Mouse (Mus musculus): ENCODE measurements around the gene Kdm5a. TPM values are rescaled to one million over a fixed set of nuclear protein-coding genes. Genes with fewer than 3 reads are reported as not detected.
A peak's percentile ranks its signal among the peaks of the same experiment; 100 is the strongest.

The Kdm5a gene
- total RNA-seq, 2 experiments from 2014 or later: 34.2 to 39.2 TPM

DNA sequence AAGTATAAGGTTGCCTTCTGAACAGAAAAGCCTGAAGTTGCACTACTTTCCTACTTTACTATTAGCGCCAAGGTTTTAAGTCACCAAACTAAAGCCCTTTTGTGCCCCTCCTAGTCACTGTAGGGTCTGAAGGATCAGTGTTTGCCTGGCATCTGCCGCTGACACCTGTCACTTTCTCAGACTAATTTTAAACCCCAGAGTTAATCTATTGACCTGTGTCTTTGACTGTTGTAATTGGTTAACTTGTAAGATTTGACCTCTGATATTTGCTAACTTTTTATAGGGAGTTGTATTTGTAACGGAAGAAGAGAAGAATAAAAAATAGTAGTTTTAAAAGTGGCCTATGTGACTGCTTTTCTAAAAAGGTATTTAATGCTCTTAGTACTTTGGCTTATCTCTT, 74.2 kb downstream of the Kdm5a start:
- DNase-seq (ENCODE audit: low spot score in 2 of 2): no peak

DNA sequence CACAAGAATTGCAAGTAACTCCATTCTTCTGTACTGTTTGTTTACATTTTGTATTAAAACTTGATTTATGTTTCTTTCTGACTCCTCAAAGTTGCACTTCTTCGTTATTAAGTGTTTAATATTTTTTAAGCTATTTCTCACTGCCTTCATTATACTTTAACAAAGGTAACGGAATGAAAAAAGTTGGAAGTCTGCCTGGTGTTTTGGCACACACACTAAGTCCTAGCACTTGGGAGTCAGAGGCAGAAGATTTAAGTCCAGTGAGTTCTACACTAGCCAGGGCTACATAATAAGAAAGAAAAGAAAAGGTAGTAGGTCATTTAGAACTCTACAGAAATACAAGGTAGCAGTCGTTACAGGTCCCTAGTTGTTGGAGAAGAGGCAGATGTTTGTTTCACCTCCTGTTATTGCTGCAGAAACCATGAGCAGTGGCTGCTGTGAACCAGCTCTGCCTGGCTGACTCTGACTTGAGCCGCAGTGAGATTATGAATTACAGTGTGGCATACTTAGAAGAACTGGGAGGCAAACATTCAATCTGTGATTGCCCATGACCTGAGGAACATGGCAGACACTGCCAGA, 78.3 kb downstream of the Kdm5a start:
- DNase-seq (ENCODE audit: low spot score in 2 of 2): no peak

DNA sequence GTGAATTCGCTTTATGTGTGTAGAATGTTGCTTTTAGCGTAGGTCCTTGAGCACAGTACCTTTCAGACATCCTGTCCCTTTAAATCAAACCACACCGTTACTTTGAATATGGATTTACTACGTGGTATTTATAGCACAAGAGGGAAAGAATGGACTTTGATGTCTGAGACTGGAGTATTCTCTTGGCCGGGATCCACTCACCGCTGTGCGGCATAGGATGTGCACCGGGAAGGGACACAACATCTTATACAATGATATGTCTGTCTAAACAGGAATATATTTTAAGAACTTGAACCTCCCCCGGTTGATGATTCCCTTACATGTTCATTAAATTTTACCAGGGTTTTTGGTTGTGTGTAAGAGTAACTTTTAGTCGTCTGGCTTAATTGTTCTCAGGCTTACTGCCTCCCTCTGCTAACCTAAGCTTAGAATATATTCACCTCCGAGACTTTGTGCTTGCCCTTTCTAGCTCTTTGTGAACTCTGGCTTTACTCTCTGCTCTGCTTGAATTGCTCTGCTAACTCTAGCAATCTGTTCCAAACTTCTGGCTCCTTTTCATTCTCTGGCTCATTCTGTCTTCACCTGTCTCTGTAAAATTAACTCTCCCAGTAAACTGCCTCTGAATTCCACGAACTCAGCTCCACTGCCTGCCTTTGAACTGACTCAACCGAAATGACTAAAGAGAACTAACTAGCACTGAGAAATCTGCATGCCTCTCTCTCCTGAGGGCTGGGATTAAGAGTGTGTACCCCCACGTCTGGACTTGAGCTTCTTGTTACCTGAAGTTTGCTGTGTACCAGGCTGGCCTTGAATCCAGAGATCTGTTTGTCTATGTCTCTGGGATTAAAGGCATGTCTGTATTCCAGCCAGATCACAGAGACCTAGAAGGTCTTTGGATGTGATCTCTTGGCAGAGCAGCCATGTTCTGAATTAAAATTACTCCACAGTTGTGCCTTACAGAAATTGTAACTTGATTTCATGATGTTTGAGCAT, 79.7 kb downstream of the Kdm5a start:
- no peak for DNase-seq (ENCODE audit: low spot score in 2 of 2)

DNA sequence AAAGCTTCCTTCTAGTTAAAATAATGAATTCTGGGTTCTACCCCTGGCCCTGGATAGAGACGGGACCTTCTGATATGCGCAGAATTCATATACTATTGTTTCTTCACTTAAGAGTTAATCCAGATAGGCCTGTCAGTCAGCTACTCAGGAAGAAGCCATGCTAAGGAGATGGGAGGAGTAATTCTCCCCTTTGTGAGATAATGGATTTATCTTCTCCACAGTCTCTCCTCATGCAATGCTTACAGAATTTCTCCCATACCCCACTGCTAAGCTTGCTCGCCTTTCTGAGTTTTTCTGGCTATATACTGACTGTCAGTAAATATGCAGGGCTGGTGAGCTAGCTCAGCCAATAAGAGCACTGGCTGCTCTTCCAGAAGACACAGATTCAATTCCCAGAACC, 86.3 kb downstream of the Kdm5a start:
- no peak for DNase-seq (ENCODE audit: low spot score in 2 of 2)

DNA sequence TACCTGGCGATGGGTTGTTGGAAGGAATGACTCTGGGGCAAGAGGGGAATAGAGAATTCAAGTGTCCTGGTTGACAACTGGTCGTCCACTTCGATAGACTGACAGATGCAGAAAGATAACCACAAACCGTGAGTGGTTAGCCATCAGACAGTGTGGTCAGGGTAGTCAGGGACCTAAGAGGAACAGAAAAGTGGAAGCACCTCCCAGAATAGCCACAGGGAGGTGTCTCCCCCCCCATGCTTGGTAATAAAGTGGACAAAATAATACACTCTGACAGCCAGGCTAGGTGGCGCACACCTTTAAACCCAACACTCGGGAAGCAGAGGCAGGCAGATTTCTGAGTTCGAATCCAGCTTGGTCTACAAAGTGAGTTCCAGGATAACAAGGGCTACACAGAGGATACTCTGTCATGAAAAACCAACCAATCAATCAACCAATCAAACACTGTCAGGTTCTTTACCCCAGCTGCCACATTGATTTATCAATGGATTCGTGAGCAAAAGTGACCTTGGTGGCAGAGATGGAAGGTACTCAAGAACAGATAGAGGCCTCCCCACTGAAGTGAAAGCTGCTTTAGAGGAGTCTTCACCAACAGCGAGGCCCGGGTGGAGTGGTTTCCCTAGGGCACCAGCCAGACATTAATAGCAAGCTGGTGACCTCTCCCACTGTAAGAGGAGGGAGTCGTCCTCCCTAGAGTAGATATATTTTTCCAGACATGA, 88.6 kb downstream of the Kdm5a start:
- DNase-seq (ENCODE audit: low spot score in 2 of 2): no peak

DNA sequence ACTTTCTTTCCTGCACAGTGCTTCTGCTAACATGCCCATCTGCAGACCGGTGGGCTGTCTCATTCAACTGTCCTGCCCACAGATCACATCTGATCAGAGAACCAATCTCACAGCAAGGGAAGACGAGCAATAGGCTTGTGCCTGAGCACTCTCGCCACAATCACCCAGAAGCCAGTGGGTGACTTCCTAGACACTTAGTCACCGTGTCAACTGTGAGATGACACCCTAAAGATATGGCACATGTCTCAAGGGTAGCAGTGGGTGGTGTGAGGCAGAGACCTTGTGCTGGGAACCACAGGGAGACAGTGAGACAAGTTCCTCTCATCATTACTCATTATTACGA, 89.2 kb downstream of the Kdm5a start:
- no peak for DNase-seq (ENCODE audit: low spot score in 2 of 2)

DNA sequence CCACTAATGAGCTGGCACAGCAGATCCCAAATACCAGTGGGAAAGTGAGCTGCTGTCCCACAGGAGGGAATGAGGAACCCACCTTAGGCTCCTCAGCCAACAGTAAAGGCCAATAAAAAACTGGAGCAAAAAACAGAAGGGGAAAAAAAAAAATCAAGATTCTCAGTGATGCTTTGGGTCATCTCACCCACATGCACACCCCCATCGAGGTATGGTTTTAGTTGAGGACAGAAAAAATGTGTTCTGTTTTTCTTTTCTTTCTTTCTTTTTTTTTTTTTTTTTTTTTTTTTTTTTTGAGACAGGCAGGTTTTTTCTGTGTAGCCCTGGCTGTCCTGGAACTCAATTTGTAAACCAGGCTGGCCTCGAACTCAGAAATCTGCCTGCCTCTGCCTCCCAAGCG, 89.6 kb downstream of the Kdm5a start:
- no peak for DNase-seq (ENCODE audit: low spot score in 2 of 2)

DNA sequence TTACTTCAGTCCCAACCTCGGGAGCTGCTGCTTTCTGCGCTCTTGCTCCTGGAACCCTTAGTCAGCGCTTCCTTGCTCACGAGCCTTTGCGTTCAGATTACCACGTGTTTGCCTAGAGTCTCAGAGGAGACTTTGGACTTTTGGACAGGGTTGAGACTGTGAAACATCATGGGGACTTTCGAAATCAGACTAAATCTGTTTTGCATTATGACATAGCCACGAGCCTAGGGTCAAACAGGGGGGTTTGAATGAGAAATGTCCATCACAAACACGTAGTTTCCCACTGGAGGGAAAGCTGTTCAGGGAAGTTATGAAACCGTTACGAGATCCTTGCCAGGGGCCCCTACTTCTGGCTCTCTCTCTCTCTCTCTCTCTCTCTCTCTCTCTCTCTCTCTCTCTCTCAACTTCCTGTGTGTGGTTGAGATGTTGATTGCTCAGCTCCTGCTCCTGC, 90.7 kb downstream of the Kdm5a start:
- DNase-seq (ENCODE audit: low spot score in 2 of 2): no peak

DNA sequence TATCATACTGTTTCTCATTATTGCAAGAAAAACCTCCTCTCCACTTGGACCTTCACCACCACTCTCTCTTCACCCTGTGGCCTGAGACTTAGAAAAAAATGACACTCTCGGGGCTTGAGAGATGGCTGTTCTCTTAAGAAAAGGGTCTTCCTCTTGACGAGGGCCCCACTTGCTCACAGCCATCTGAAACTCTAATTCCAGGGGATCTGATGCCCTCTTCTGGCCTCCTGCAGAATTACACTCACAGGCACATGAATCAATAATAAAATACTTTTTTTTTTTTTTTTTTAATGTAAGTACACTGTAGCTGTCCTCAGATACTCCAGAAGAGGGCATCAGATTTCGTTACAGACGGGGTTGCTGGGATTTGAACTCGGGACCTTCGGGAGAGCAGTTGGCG, 93.2 kb downstream of the Kdm5a start:
- DNase-seq (ENCODE audit: low spot score in 2 of 2): no peak

DNA sequence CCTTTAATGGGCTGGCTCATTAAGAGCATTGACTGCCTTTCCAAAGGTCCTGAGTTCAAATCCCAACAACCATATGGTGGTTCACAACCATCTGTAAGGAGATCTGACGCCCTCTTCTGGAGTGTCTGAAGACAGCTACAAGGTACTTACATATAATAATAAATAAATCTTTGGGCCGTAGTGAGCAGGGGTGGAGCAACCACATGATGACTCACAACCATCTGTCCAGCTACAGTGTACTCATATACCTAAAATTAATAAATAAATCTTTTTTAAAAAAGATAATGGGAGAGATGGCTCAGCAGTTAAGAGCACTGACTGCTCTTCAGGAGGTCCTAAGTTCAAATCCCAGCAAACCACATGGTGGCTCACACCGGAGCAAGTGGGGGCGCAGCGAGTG, 93.8 kb downstream of the Kdm5a start:
- DNase-seq (ENCODE audit: low spot score in 2 of 2): no peak

DNA sequence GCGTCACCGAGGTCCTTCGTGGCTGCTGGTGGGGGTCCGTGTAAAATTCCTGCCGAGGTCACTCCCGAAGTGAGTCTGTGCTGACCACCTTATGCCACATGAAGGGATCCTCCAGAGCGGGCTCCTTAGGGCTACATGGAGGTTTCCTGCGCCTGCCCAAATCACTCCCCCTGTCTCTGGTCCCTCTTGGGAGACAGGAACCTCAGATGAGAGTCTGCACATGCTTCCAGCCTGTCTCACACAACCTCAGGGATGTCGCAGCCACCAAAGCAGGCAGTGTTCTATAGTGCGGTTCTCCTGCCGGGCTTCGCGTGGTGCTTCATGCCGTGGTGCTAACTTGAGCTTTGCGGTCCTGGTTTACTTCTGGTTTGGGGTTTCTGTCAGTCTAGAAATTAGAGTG, 97.3 kb downstream of the Kdm5a start:
- no peak for DNase-seq (ENCODE audit: low spot score in 2 of 2)

DNA sequence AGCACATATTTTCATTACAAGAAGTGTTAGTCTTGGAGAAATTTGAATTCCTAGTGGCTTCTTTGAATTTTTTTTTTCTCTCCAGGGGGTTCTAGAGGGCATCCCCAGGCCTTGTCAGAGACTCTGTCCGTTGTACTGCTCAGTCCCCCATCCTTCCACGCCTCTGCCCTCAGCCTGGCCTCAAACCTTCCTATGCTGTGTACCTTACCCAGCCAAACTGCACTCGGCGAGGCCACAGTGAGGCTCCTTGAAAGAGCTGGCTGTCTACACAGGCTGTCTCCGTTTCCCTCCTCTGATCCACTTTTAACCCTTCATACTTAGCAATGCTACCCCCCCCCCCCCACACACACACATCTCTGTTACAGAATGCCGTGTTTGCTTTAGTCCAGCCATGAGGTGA, 98.3 kb downstream of the Kdm5a start:
- DNase-seq (ENCODE audit: low spot score in 2 of 2): no peak

DNA sequence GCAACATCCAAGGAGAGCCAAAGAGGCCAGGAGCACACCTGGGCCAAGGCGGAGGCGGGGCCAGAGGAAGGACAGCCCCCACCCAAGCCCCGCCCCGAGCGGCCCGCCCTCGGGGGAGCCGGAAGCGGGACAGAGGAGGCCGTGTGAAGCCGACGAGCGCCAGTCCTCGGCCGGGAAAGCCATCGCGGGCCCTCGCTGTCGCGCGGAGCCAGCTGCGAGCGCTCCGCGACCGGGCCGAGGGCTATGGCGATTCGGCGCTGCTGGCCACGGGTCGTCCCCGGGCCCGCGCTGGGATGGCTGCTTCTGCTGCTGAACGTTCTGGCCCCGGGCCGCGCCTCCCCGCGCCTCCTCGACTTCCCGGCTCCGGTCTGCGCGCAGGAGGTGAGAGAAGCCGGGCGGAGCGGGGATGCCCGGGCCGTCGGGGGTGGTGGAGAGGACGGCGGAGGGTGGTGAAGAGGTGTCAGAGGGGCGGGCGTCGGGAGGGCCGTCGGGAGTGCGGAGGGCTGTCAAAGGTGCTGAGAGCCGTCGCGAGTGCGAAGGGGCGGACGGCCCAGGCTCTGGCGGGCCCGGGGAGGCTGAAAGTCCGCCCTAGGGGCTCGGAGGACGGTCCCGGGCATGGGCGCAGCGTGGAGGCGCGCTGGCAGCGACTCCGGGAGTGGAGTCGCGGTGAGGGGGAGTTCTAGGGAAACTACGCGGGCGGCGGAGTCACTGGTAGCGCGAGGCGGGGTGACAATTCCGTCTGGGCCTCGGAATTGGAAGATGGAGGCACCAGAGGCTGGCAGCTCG, 99.4 kb downstream of the Kdm5a start, which contains the start of gene Il17ra:
Gene Il17ra (plus strand): TSS at position 162 of the 786 bp plus-strand sequence.
- peak; percentile 42 to 64 for DNase-seq (ENCODE audit: low spot score in 2 of 2)

DNA sequence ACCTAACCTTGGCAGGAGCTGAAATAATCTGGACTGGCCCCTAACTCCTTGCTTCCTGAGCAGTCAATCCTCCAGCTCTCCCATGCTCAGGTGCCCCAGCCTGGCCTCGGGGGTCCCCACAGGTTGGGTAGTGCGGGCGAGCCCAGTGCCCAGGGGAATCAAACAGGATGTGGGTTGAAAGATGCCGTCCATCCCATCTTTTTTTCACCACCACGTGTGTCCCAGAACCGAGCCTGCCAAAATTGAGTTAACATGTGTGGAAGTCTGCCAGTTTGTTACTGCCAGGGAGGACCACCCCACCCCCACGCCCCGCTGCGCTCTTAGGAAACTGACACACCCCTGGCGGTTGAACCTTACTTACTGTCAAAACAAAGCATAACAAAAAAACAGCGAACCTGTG, 100.0 kb downstream of the Kdm5a start:
- no peak for DNase-seq (ENCODE audit: low spot score in 2 of 2)

DNA sequence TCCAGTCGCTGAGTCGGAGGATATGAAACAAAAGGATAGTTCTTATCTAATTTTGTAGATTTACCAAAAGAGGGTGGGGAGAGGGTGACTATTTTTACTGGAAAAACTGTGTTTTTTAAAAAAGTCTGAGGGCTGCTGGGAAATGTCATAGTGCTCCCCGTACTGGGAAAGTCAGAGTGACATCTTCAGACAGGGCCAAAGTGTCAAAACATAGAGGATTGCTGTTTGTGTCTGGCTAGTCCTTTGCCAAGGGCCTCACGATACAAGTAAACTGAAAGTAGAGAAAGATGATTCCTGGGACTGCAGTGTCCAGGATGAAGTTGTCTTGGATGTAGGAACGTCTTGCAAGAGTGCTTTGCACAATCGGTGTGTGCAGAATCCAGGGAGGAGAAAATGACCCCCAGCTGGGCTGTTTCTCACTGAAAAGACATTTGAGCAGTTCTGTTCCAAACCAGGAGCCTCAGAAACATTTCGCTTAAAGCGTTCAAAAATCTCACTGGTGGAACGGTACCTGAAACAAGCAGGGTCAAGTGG, 100.5 kb downstream of the Kdm5a start:
- DNase-seq (ENCODE audit: low spot score in 2 of 2): no peak

DNA sequence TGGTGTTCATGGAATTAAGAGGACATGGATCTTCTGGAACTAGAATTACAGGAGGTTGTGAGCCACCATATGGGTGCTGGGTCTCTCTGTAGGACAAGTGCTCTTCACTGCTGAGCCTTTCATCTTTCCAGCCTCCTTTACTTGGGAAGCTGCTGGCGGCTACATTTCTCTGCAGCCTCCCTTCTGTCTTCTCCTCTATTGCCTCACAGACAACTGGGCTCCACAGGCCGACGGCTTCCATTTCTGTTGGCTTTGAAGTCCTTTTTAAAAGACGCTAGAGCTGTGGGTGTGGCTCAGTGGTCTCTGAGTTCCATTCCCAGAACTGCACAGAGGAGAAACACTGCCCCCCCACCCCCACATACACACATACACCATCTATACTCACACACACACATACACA, 101.5 kb downstream of the Kdm5a start:
- DNase-seq (ENCODE audit: low spot score in 2 of 2): no peak

DNA sequence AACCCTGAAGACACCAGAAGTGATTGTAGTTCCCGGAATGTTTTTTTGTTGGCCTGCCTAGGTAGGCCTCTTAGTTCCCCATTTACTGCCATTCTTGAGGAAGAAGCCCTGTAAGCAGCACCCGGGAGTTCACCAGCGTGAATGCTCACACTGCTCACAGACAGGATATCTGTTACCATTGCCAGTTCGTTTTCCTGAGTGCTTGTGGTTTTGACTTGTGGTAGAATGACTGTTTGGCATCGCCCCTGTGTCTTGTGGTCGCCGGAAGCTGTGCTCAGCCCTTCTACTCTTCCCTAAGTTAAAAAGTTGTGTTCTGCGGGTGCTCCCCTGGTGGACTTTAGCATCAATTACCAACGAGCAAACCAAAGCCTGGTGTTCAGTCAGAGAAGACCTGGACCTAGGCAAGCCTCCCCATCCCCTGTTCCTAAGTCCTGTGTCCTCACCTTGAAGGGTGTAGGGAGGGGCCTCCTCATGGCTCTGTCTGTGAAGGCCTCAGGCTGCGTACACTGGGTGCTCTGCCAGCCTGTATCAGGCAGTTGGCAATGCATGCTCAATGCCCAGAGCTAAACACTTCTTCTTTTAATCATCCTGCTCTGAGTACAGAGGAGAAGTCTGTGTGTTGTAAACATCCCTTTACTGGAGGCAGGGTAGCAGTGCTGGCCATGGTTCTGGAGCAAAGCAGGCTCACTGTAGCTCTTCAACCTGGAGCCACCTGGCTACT, 102.8 kb downstream of the Kdm5a start:
- no peak for DNase-seq (ENCODE audit: low spot score in 2 of 2)

DNA sequence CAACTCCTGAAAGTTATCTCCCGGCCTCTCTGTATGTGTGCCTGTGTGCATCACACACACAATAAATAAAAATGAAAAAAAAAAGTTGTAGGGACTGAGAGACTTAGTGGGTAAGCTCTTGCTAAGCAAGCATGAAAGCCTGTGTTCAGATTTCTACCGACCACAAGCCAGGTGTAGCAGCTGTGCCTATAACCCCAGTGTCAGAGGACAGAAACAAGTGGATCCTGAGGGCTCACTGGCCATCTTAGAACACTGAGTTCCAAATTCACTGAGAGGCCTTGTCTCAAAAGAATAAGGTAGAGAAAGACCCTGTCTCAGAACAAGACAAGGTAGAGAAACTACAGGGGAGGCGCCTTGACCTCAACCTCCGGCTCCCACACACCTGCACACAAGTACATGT, 104.3 kb downstream of the Kdm5a start:
- DNase-seq (ENCODE audit: low spot score in 2 of 2): no peak

DNA sequence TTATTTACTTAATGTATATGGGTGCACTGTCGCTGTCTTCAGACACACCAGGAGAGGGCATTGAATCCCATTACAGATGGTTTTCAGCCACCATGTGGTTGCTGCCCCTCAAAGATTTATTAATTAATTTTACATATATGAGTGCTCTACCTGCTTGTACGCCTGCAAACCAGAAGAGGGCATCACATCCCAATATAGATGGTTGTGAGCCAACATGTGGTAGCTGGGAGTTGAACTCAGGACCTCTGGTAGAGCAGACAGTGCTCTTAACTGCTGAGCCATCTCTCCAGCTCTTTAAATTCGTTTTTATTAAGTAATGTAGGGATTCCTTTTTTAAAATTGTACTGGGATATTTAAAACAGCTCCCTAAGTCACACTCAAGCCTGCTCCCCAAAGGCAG, 105.3 kb downstream of the Kdm5a start:
- no peak for DNase-seq (ENCODE audit: low spot score in 2 of 2)

DNA sequence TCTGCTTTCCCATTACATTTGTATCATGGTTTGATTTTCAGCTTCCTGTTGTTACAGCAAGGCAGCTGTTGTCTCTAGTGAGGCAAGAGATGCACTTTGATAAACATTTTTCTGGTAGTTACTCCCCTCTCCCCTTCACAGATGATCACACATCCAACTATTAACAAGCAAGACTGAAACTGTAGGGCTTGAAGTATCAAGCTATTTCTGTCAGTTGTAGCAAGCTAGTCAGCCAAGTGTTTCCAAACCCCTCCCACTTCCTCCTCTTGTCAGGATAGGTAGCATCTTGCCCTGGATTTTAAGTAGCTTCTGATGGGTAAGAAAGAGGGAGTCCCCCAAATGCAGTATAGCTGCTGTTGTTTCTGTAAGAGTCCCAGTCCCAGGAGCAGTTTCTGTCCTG, 105.8 kb downstream of the Kdm5a start:
- no peak for DNase-seq (ENCODE audit: low spot score in 2 of 2)
